Mouse (Mus musculus) kidney, adult 2 months (tissue): ENCODE data around the gene Gm45521.

Source experiments
- CTCF ChIP-seq: fragments of 200-500 bp; conservative IDR thresholded peaks from 2 replicates; pipeline ENCODE4 v1.5.1; 2011; ENCODE audit warnings: low read depth, mild to moderate bottlenecking, control low read depth, low read length, moderate library complexity, mixed read lengths; ENCODE audit not compliant: insufficient read depth, insufficient read length
- POLR2A ChIP-seq: fragments of 200-500 bp; IDR thresholded peaks from one replicate; pipeline ENCODE4 v1.6.1; 2011; ENCODE audit warnings: low read depth, low read length, control low read depth

DNA sequence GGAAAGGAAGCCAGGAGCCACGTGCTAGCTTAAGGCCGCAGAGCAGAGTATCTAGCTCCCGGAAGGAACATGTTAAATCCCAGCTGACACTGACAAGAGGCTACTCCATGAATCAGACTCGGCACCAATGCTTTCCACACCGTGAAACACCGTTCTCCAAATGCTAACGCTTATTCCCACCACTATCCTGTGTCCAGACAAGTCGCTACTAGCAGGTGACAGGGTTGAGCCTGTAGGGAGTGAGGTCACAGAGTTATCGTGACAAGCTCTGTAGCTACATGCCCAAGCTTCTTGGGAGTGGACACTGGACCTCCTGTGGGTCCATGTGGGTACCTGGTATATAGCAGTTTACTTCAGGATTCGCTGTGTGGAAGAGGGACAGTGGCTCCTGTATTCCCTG, 661 bp upstream of the Gm45521 start:
- no peak for TF ChIP-seq POLR2A
- TF ChIP-seq CTCF: no peak
